Mouse (Mus musculus): ENCODE results near the gene Cnr2. TPM values are rescaled to one million over a fixed set of nuclear protein-coding genes. Genes with fewer than 3 reads are reported as not detected.

Gene Cnr2
- polyA plus RNA-seq, 1 experiment, result not detected

- no peak overlapping the region for H3ac ChIP-seq (ENCODE audit: control insufficient read depth, insufficient read length)
- H3K4me2 ChIP-seq (ENCODE audit: low read depth), result no peak overlapping the region
- H3K4me3 ChIP-seq, result no peak overlapping the region
- H3K27me3 ChIP-seq (ENCODE audit: control insufficient read depth, insufficient read depth, insufficient read length), result peaks cover 11% of the 10 kb centered on the region
- no peaks in the 10 kb centered on the region for H3K36me3 ChIP-seq (ENCODE audit: control insufficient read depth, insufficient read depth)
- no peaks in the 10 kb centered on the region for H3K79me2 ChIP-seq (ENCODE audit: control insufficient read depth, insufficient read depth)
- TF ChIP-seq REST (IDR thresholded peaks at IDR 0.05; ENCODE audit: insufficient read depth, insufficient read length), result no peak
- TF ChIP-seq TCF12 (IDR thresholded peaks at IDR 0.05; ENCODE audit: insufficient read depth, poor library complexity, severe bottlenecking), result no peak
- no peak for TF ChIP-seq SRF (IDR thresholded peaks at IDR 0.05; ENCODE audit: control insufficient read depth, insufficient read length, low read depth)
- no peak for TF ChIP-seq USF1 (IDR thresholded peaks at IDR 0.05; ENCODE audit: low read depth)
- no peak for TF ChIP-seq CEBPB (IDR thresholded peaks at IDR 0.05; ENCODE audit: insufficient read depth, poor library complexity, severe bottlenecking)
- TF ChIP-seq MYOD1 (IDR thresholded peaks at IDR 0.05; ENCODE audit: control insufficient read depth in 1 of 3, insufficient read length in 2 of 3, low read depth in 2 of 3), result no peak
- no peak for TF ChIP-seq POLR2A (IDR thresholded peaks at IDR 0.05; ENCODE audit: insufficient read length, low read depth)
- TF ChIP-seq E2F4 (IDR thresholded peaks at IDR 0.05; ENCODE audit: insufficient read depth), result no peak
- TF ChIP-seq POLR2AphosphoS2 (IDR thresholded peaks at IDR 0.05; ENCODE audit: insufficient read length, low read depth), result no peak
- no peak for TF ChIP-seq MAX (IDR thresholded peaks at IDR 0.05; ENCODE audit: low read depth)
- no peak for TF ChIP-seq MYOG (IDR thresholded peaks at IDR 0.05; ENCODE audit: control insufficient read depth in 1 of 3, insufficient read depth in 1 of 3, insufficient read length in 2 of 3, low read depth in 2 of 3)
- no peak for TF ChIP-seq TCF3 (IDR thresholded peaks at IDR 0.05; ENCODE audit: insufficient read length, low read depth)
These were observed 13.2 kb upstream of the Cnr2 start for GRCm38 (mm10) chr4:135882023-135882422.

GRCm38 (mm10) chr4:135883401-135883851, 11.8 kb upstream of the Cnr2 start:
- TF ChIP-seq CEBPB (IDR thresholded peaks at IDR 0.05; ENCODE audit: insufficient read depth, poor library complexity, severe bottlenecking), result no peak
- TF ChIP-seq SRF (IDR thresholded peaks at IDR 0.05; ENCODE audit: control insufficient read depth, insufficient read length, low read depth), result no peak
- no peaks in the 10 kb centered on the region for H3K79me2 ChIP-seq (ENCODE audit: control insufficient read depth, insufficient read depth)
- H3K4me3 ChIP-seq, result no peak overlapping the region

GRCm38 (mm10) chr4:135883881-135884516, 11.2 kb upstream of the Cnr2 start:
- peaks cover 11% of the 10 kb centered on the region for H3K27me3 ChIP-seq (ENCODE audit: control insufficient read depth, insufficient read depth, insufficient read length)
- TF ChIP-seq POLR2AphosphoS2 (IDR thresholded peaks at IDR 0.05; ENCODE audit: insufficient read length, low read depth) (no peak), E2F4 (IDR thresholded peaks at IDR 0.05; ENCODE audit: insufficient read depth) (no peak), MYOD1 (IDR thresholded peaks at IDR 0.05; ENCODE audit: control insufficient read depth in 1 of 3, insufficient read length in 2 of 3, low read depth in 2 of 3) (no peak), TCF12 (IDR thresholded peaks at IDR 0.05; ENCODE audit: insufficient read depth, poor library complexity, severe bottlenecking) (no peak), MAX (IDR thresholded peaks at IDR 0.05; ENCODE audit: low read depth) (no peak), POLR2A (IDR thresholded peaks at IDR 0.05; ENCODE audit: insufficient read length, low read depth) (no peak), USF1 (IDR thresholded peaks at IDR 0.05; ENCODE audit: low read depth) (no peak), TCF3 (IDR thresholded peaks at IDR 0.05; ENCODE audit: insufficient read length, low read depth) (no peak), MYOG (IDR thresholded peaks at IDR 0.05; ENCODE audit: control insufficient read depth in 1 of 3, insufficient read depth in 1 of 3, insufficient read length in 2 of 3, low read depth in 2 of 3) (no peak)
- no peak overlapping the region for H3K4me3 ChIP-seq
- H3K36me3 ChIP-seq (ENCODE audit: control insufficient read depth, insufficient read depth), result no peaks in the 10 kb centered on the region
- H3K4me2 ChIP-seq (ENCODE audit: low read depth), result no peak overlapping the region
- no peak overlapping the region for H3ac ChIP-seq (ENCODE audit: control insufficient read depth, insufficient read length)
- no peaks in the 10 kb centered on the region for H3K79me2 ChIP-seq (ENCODE audit: control insufficient read depth, insufficient read depth)

More at GRCm38 (mm10) chr4:135883401-135883851, 11.8 kb upstream of the Cnr2 start:
- no peak overlapping the region for H3ac ChIP-seq (ENCODE audit: control insufficient read depth, insufficient read length)
- H3K27me3 ChIP-seq (ENCODE audit: control insufficient read depth, insufficient read depth, insufficient read length), result peaks cover 11% of the 10 kb centered on the region
- no peaks in the 10 kb centered on the region for H3K36me3 ChIP-seq (ENCODE audit: control insufficient read depth, insufficient read depth)
- no peak overlapping the region for H3K4me2 ChIP-seq (ENCODE audit: low read depth)

- H3K27me3 ChIP-seq (ENCODE audit: control insufficient read depth, insufficient read depth, insufficient read length), result peaks cover 11% of the 10 kb centered on the region
- no peak overlapping the region for H3K4me2 ChIP-seq (ENCODE audit: low read depth)
- TF ChIP-seq USF1 (IDR thresholded peaks at IDR 0.05; ENCODE audit: low read depth) (no peak), MYOG (IDR thresholded peaks at IDR 0.05; ENCODE audit: control insufficient read depth in 1 of 3, insufficient read depth in 1 of 3, insufficient read length in 2 of 3, low read depth in 2 of 3) (no peak), E2F4 (IDR thresholded peaks at IDR 0.05; ENCODE audit: insufficient read depth) (no peak), MYOD1 (IDR thresholded peaks at IDR 0.05; ENCODE audit: control insufficient read depth in 1 of 3, insufficient read length in 2 of 3, low read depth in 2 of 3) (no peak), TCF12 (IDR thresholded peaks at IDR 0.05; ENCODE audit: insufficient read depth, poor library complexity, severe bottlenecking) (no peak), TCF3 (IDR thresholded peaks at IDR 0.05; ENCODE audit: insufficient read length, low read depth) (no peak), MAX (IDR thresholded peaks at IDR 0.05; ENCODE audit: low read depth) (no peak), SRF (IDR thresholded peaks at IDR 0.05; ENCODE audit: control insufficient read depth, insufficient read length, low read depth) (no peak), REST (IDR thresholded peaks at IDR 0.05; ENCODE audit: insufficient read depth, insufficient read length) (no peak)
- no peak overlapping the region for H3ac ChIP-seq (ENCODE audit: control insufficient read depth, insufficient read length)
- no peaks in the 10 kb centered on the region for H3K79me2 ChIP-seq (ENCODE audit: control insufficient read depth, insufficient read depth)
- no peaks in the 10 kb centered on the region for H3K36me3 ChIP-seq (ENCODE audit: control insufficient read depth, insufficient read depth)
- H3K4me3 ChIP-seq, result no peak overlapping the region
These were observed 10.7 kb upstream of the Cnr2 start for GRCm38 (mm10) chr4:135884531-135884930.

- no peak for TF ChIP-seq REST (IDR thresholded peaks at IDR 0.05; ENCODE audit: insufficient read depth, insufficient read length)
- no peak for TF ChIP-seq E2F4 (IDR thresholded peaks at IDR 0.05; ENCODE audit: insufficient read depth)
- TF ChIP-seq TCF12 (IDR thresholded peaks at IDR 0.05; ENCODE audit: insufficient read depth, poor library complexity, severe bottlenecking), result no peak
- TF ChIP-seq POLR2AphosphoS2 (IDR thresholded peaks at IDR 0.05; ENCODE audit: insufficient read length, low read depth), result no peak
- no peak for TF ChIP-seq MYOD1 (IDR thresholded peaks at IDR 0.05; ENCODE audit: control insufficient read depth in 1 of 3, insufficient read length in 2 of 3, low read depth in 2 of 3)
- TF ChIP-seq USF1 (IDR thresholded peaks at IDR 0.05; ENCODE audit: low read depth), result no peak
- TF ChIP-seq CEBPB (IDR thresholded peaks at IDR 0.05; ENCODE audit: insufficient read depth, poor library complexity, severe bottlenecking), result no peak
- TF ChIP-seq MYOG (IDR thresholded peaks at IDR 0.05; ENCODE audit: control insufficient read depth in 1 of 3, insufficient read depth in 1 of 3, insufficient read length in 2 of 3, low read depth in 2 of 3), result no peak
- TF ChIP-seq SRF (IDR thresholded peaks at IDR 0.05; ENCODE audit: control insufficient read depth, insufficient read length, low read depth), result no peak
- no peak for TF ChIP-seq MAX (IDR thresholded peaks at IDR 0.05; ENCODE audit: low read depth)
- no peak for TF ChIP-seq POLR2A (IDR thresholded peaks at IDR 0.05; ENCODE audit: insufficient read length, low read depth)
- no peak for TF ChIP-seq TCF3 (IDR thresholded peaks at IDR 0.05; ENCODE audit: insufficient read length, low read depth)
- no peaks in the 10 kb centered on the region for H3K36me3 ChIP-seq (ENCODE audit: control insufficient read depth, insufficient read depth)
- H3K27me3 ChIP-seq (ENCODE audit: control insufficient read depth, insufficient read depth, insufficient read length), result peaks cover 11% of the 10 kb centered on the region
- no peak overlapping the region for H3K4me3 ChIP-seq
- H3K4me2 ChIP-seq (ENCODE audit: low read depth), result no peak overlapping the region
- H3ac ChIP-seq (ENCODE audit: control insufficient read depth, insufficient read length), result no peak overlapping the region
- H3K79me2 ChIP-seq (ENCODE audit: control insufficient read depth, insufficient read depth), result no peaks in the 10 kb centered on the region
These were observed 9.5 kb upstream of the Cnr2 start for GRCm38 (mm10) chr4:135885676-135886075.

Data from myocyte (in vitro differentiated cells).